Mouse (Mus musculus) embryonic facial prominence, embryonic 14.5 days (tissue): ENCODE data around the gene Ttyh3. TPM values are rescaled to one million over a fixed set of nuclear protein-coding genes. Genes with fewer than 3 reads are reported as not detected.
A peak's percentile ranks its signal among the peaks of the same experiment; 100 is the strongest.

Experiments used
- ATAC-seq: fragments of 200-750 bp; cut with Nextera tagmentation; 2 replicates; pipeline ENCODE4 v1.8.0; 2017; ENCODE audit warnings: low read depth, moderate number of reproducible peaks, moderate TSS enrichment
- DNase-seq: peaks from one replicate; pipeline ENCODE4 v3.0.0-alpha.2; 2015; ENCODE audit warnings: low spot score
- H3K27ac ChIP-seq: fragments of 300-500 bp; sonication (generic); replicated peaks from 2 replicates; pipeline ENCODE4 v1.5.1; 2014; ENCODE audit warnings: low read depth, mild to moderate bottlenecking, low read length, moderate library complexity
- H3K27me3 ChIP-seq: fragments of 300-500 bp; sonication (generic); replicated peaks from 2 replicates; pipeline ENCODE4 v1.6.1; 2014; ENCODE audit warnings: low read length; ENCODE audit not compliant: control insufficient read depth, insufficient read depth
- H3K36me3 ChIP-seq: fragments of 300-500 bp; sonication (generic); 2 replicates; pipeline ENCODE4 v1.6.1; 2014; ENCODE audit warnings: low read length, mixed read lengths; ENCODE audit not compliant: control insufficient read depth, insufficient read depth
- H3K4me1 ChIP-seq: fragments of 300-500 bp; sonication (generic); 2 replicates; pipeline ENCODE4 v1.6.1; 2014; ENCODE audit warnings: antibody characterized with exemption, low read length; ENCODE audit not compliant: control insufficient read depth, insufficient read depth
- H3K4me2 ChIP-seq: fragments of 300-500 bp; sonication (generic); 2 replicates; pipeline ENCODE4 v1.6.1; 2014; ENCODE audit warnings: low read depth, mild to moderate bottlenecking, low read length, moderate library complexity, mixed read lengths
- H3K4me3 ChIP-seq: fragments of 300-500 bp; sonication (generic); 2 replicates; pipeline ENCODE4 v1.5.1; 2014; ENCODE audit warnings: low read depth, mild to moderate bottlenecking, low read length
- H3K9ac ChIP-seq: fragments of 300-500 bp; sonication (generic); 2 replicates; pipeline ENCODE4 v1.6.1; 2014; ENCODE audit warnings: low read depth, mild to moderate bottlenecking, low read length, moderate library complexity, mixed read lengths
- H3K9me3 ChIP-seq: fragments of 300-500 bp; sonication (generic); 2 replicates; pipeline ENCODE4 v1.6.1; 2016; ENCODE audit warnings: low read length; ENCODE audit not compliant: control insufficient read depth
- whole genome bisulfite sequencing: fragments of 180-500 bp; shearing (Covaris S2); extraction: QIAGEN DNeasy Blood & Tissue Kit; methylation state at CpG from one replicate; pipeline ENCODE4 v1.1.7; 2014; 5-methylcytosine and 5-hydroxymethylcytosine counted together
- polyA plus RNA-seq: library from polyadenylated mRNA; unstranded; fragments of >200 nt; fragmentation: Nextera tagmentation; extraction: Ambion mirVana; gene quantifications from 2 replicates; pipeline ENCODE4 v1.2.1, GENCODE M21; 2014

The Ttyh3 gene
- 47.5 and 50.5 TPM in 2 replicates for polyA plus RNA-seq

- H3K9ac ChIP-seq: peak within 1 kb of the TSS; percentile 98
- H3K9me3 ChIP-seq: no peaks in the 10 kb centered on the region
- peaks cover 24% of the 10 kb centered on the region for H3K4me1 ChIP-seq
- peak within 1 kb of the TSS; percentile 90 for H3K4me3 ChIP-seq
- DNase-seq (no peak), ATAC-seq (no peak)
- peak within 1 kb of the TSS; percentile 91 for H3K4me2 ChIP-seq
- peak within 1 kb of the TSS; percentile 85 for H3K27ac ChIP-seq
- WGBS: 0% methylated on average over 4 of the region's 62 CpGs
- peaks cover 18% of the 10 kb centered on the region for H3K36me3 ChIP-seq
- H3K27me3 ChIP-seq: no peaks in the 10 kb centered on the region
Measured at GRCm38 (mm10) chr5:140648519-140649100, at the start of gene Ttyh3. Gene Ttyh3, minus strand, starts transcription at chr5:140649031.

- WGBS: 77% methylated on average over 7 of the region's 7 CpGs
- Histone ChIP-seq H3K36me3 (peaks cover 71% of the 10 kb centered on the region), H3K27me3 (no peaks in the 10 kb centered on the region), H3K4me1 (peaks cover 2% of the 10 kb centered on the region; the same call in 1 of the 2 replicates), H3K9me3 (no peaks in the 10 kb centered on the region), H3K4me3 (no peak overlapping the region), H3K4me2 (no peak overlapping the region), H3K27ac (no peak overlapping the region), H3K9ac (no peak overlapping the region)
- DNase-seq: no peak
- no peak for ATAC-seq
Measured at GRCm38 (mm10) chr5:140695987-140696386, 47.2 kb upstream of the Ttyh3 start.

- peaks cover 72% of the 10 kb centered on the region for H3K36me3 ChIP-seq
- DNase-seq: no peak
- no peak for ATAC-seq
Measured at GRCm38 (mm10) chr5:140688434-140688833, 39.6 kb upstream of the Ttyh3 start.

GRCm38 (mm10) chr5:140684343-140685148 lies 35.7 kb upstream of the Ttyh3 start:
- ATAC-seq (peak; percentile 56; the same call in 1 of the 2 replicates), DNase-seq (peak; percentile 62)
- Histone ChIP-seq H3K9me3 (no peaks in the 10 kb centered on the region), H3K4me1 (no peaks in the 10 kb centered on the region), H3K27ac (no peak overlapping the region), H3K9ac (no peak overlapping the region), H3K36me3 (peaks cover 53% of the 10 kb centered on the region), H3K4me2 (no peak overlapping the region), H3K27me3 (no peaks in the 10 kb centered on the region), H3K4me3 (no peak overlapping the region)
- 57% methylated on average over 16 of the region's 16 CpGs for WGBS

More at GRCm38 (mm10) chr5:140688434-140688833, 39.6 kb upstream of the Ttyh3 start:
- Histone ChIP-seq H3K4me1 (no peaks in the 10 kb centered on the region), H3K27ac (no peak overlapping the region), H3K27me3 (no peaks in the 10 kb centered on the region), H3K4me2 (no peak overlapping the region), H3K9ac (no peak overlapping the region), H3K4me3 (no peak overlapping the region), H3K9me3 (no peaks in the 10 kb centered on the region)
- WGBS: 71% methylated on average over 3 of the region's 3 CpGs

- Histone ChIP-seq H3K36me3 (peaks cover 42% of the 10 kb centered on the region; the same call in 1 of the 2 replicates), H3K9ac (no peak overlapping the region), H3K27me3 (no peaks in the 10 kb centered on the region), H3K4me1 (no peaks in the 10 kb centered on the region), H3K4me3 (no peak overlapping the region), H3K27ac (no peak overlapping the region), H3K9me3 (no peaks in the 10 kb centered on the region), H3K4me2 (no peak overlapping the region)
- DNase-seq (no peak), ATAC-seq (no peak)
- WGBS: 99% methylated on average over 6 of the region's 6 CpGs
Measured at GRCm38 (mm10) chr5:140682113-140682512, 33.3 kb upstream of the Ttyh3 start.

GRCm38 (mm10) chr5:140680950-140681349 lies 32.1 kb upstream of the Ttyh3 start:
- H3K27me3 ChIP-seq: no peaks in the 10 kb centered on the region
- H3K4me1 ChIP-seq: no peaks in the 10 kb centered on the region
- peaks cover 44% of the 10 kb centered on the region; the same call in 1 of the 2 replicates for H3K36me3 ChIP-seq
- no peak overlapping the region for H3K9ac ChIP-seq
- ATAC-seq (no peak), DNase-seq (no peak)
- 83% methylated on average over 1 of the region's 1 CpGs for WGBS
- no peak overlapping the region for H3K4me2 ChIP-seq
- no peaks in the 10 kb centered on the region for H3K9me3 ChIP-seq
- H3K27ac ChIP-seq: no peak overlapping the region
- no peak overlapping the region for H3K4me3 ChIP-seq

GRCm38 (mm10) chr5:140680051-140680450 lies 31.2 kb upstream of the Ttyh3 start:
- H3K9ac ChIP-seq: no peak overlapping the region
- H3K27ac ChIP-seq: no peak overlapping the region
- H3K9me3 ChIP-seq: no peaks in the 10 kb centered on the region
- no peaks in the 10 kb centered on the region for H3K27me3 ChIP-seq
- ATAC-seq (no peak), DNase-seq (no peak)
- no peaks in the 10 kb centered on the region for H3K4me1 ChIP-seq
- 82% methylated on average over 6 of the region's 6 CpGs for WGBS
- no peak overlapping the region for H3K4me3 ChIP-seq
- H3K36me3 ChIP-seq: peaks cover 44% of the 10 kb centered on the region
- H3K4me2 ChIP-seq: no peak overlapping the region

- WGBS: 88% methylated on average over 6 of the region's 6 CpGs
- Histone ChIP-seq H3K27me3 (no peaks in the 10 kb centered on the region), H3K9ac (no peak overlapping the region), H3K4me3 (no peak overlapping the region), H3K4me2 (no peak overlapping the region), H3K27ac (no peak overlapping the region), H3K36me3 (peaks cover 52% of the 10 kb centered on the region), H3K4me1 (no peaks in the 10 kb centered on the region), H3K9me3 (no peaks in the 10 kb centered on the region)
- DNase-seq: no peak
- ATAC-seq: no peak
Measured at GRCm38 (mm10) chr5:140677137-140677536, 28.3 kb upstream of the Ttyh3 start.
